Mouse (Mus musculus): ENCODE results near the gene Zbtb7a.

DNA sequence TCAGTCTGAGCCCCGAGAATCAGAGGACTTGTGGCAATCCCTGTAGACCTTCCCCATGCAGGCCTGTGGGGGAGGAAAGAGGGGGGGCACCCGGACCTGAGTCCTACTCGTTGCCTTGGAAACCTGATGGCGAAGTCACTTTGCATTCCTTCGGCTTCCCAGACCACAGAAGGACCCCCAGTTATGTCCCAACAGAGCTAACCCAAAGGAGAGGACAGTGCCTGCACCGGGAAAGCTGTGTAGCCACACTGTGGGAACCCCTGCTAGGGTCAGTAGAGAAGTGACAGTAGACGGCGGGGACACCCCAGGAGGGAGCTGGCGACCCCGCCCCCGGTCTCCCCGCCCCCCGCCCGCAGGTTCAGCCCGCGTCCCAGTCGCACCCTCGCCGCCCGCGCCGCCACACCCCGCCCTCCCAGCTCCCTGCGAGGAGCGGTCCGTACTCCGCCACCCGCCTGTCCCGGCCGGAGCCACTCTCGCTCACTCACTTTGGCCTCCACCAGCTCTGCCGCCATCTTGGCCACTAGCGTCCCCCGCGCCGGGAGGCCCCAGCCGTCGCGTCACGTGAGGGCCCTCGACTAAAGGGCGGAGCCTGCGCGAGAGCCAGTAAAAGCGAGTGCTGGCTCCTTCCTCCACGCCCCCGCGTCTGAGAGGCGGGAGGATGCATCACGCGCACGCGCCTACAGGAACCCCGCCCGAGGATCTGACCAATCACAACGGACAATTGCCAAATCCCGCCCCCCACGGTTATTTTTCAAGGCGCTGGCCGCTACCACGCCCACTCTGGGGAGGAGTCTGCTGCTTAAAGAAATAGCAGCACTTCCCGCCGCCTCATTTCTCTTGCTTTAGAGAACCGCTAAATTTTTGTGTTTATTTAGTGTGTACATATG is 32.4 kb downstream of the Zbtb7a start, which contains the start of gene Pias4:
- no peak for TF ChIP-seq CTCF (IDR thresholded peaks at IDR 0.05; ENCODE audit: low read depth, low read length)
- no peak for TF ChIP-seq TAL1 (conservative IDR thresholded peaks at IDR 0.05; ENCODE audit: low read depth, low read length)

All from G1E (cell line).